Mouse (Mus musculus) cerebellum, adult 9-10 months (tissue): ENCODE measurements around the gene Atad1.
"Not testable (repeated sequence)": the region's sequence is repeated elsewhere in the genome, so short reads cannot be mapped to it uniquely, and the experiment has no call there.

Source experiments
- DNase-seq: peaks from one replicate; pipeline ENCODE4 v3.0.0; 2022

The Atad1 gene

GRCm38 (mm10) chr19:32739686-32740085, at the start of gene Atad1:
TSS of gene Atad1 (minus strand) at chr19:32739786.
- DNase-seq: no peak

GRCm38 (mm10) chr19:32788016-32788415, 48.4 kb upstream of the Atad1 start:
- not testable (repeated sequence) for DNase-seq

- DNase-seq: not testable (repeated sequence)
Measured at GRCm38 (mm10) chr19:32787388-32787787, 47.8 kb upstream of the Atad1 start.

- DNase-seq: no peak
Measured at GRCm38 (mm10) chr19:32781305-32782071, 41.9 kb upstream of the Atad1 start.

- DNase-seq: no peak
Measured at GRCm38 (mm10) chr19:32779131-32779530, 39.5 kb upstream of the Atad1 start.

- DNase-seq: no peak
Measured at GRCm38 (mm10) chr19:32778411-32778810, 38.8 kb upstream of the Atad1 start.

GRCm38 (mm10) chr19:32762493-32762892, 22.9 kb upstream of the Atad1 start:
- DNase-seq: no peak

GRCm38 (mm10) chr19:32761162-32761561, 21.6 kb upstream of the Atad1 start:
- DNase-seq: no peak

GRCm38 (mm10) chr19:32760499-32760898, 20.9 kb upstream of the Atad1 start:
- no peak for DNase-seq

- no peak for DNase-seq
Measured at GRCm38 (mm10) chr19:32759357-32760024, 19.9 kb upstream of the Atad1 start.

GRCm38 (mm10) chr19:32758793-32759161, 19.2 kb upstream of the Atad1 start:
- DNase-seq: no peak

- DNase-seq: peak; percentile 66
Measured at GRCm38 (mm10) chr19:32757831-32758792, 18.5 kb upstream of the Atad1 start.

- peak; percentile 95 for DNase-seq
Measured at GRCm38 (mm10) chr19:32756900-32757725, 17.5 kb upstream of the Atad1 start, which contains the start of gene Pten. TSS of gene Pten (plus strand) at chr19:32757497.

GRCm38 (mm10) chr19:32756636-32756899, 17.0 kb upstream of the Atad1 start:
- no peak for DNase-seq

- DNase-seq: peak; percentile 98
Measured at GRCm38 (mm10) chr19:32755792-32756635, 16.4 kb upstream of the Atad1 start.

GRCm38 (mm10) chr19:32755104-32755791, 15.7 kb upstream of the Atad1 start:
- no peak for DNase-seq

- peak; percentile 61 for DNase-seq
Measured at GRCm38 (mm10) chr19:32754188-32755000, 14.8 kb upstream of the Atad1 start.

- DNase-seq: peak; percentile 56
Measured at GRCm38 (mm10) chr19:32753386-32753785, 13.8 kb upstream of the Atad1 start.

- no peak for DNase-seq
Measured at GRCm38 (mm10) chr19:32752357-32752756, 12.8 kb upstream of the Atad1 start.

- no peak for DNase-seq
Measured at GRCm38 (mm10) chr19:32749425-32749824, 9.8 kb upstream of the Atad1 start.
